Mouse (Mus musculus): ENCODE measurements around the gene Ccr2.
"Not testable (repeated sequence)": the region's sequence is repeated elsewhere in the genome, so short reads cannot be mapped to it uniquely, and the experiment has no call there.

The Ccr2 gene

GRCm38 (mm10) chr9:124121387-124122184 is 19.8 kb downstream of the Ccr2 start, which contains the start of gene Ccr5:
Gene Ccr5 (plus strand): TSS chr9:124121543.
- no peak for DNase-seq

- DNase-seq, result no peak
These were observed 23.8 kb downstream of the Ccr2 start for GRCm38 (mm10) chr9:124125576-124125975.

DNA sequence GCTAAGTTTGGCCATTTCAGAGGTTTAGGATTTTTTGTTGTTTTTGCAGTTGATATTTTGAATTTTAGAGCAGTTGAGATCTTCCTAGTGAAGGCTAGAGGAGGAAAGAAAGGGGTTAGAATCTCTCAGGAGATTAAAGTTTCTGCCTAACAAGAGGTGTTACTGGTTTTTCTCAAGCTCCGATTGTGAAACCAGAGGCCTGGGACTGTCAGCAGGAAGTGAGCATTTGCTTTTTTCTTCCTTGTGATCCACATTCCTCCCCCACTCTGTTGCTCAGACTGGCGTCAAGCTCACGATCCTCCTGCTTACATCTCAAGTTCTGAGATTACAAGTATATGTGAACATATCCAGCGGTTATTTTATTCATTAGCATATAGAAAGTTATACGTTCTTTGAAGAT is 24.6 kb downstream of the Ccr2 start:
- no peak for DNase-seq

DNA sequence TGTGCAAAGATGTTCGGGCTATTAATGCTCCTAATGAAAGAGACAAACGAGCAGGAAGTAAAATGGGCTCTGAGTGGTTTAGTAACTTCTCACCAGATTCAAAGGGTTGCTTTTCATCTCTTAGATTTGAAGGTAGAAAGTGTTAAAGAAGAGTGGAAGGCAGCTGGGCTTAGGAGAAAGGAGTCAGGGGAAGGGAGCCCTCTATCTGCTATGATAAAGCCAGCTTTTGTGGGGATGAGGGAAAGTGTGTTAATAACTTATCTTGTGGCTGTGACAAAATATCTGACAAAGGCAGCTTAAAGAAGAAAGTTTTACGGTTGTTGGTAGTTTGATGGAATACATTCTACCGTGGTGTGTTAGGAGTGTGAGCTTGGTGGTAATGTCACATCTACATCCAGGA is 25.7 kb downstream of the Ccr2 start:
- DNase-seq, result no peak

- no peak for DNase-seq
These were observed 26.6 kb downstream of the Ccr2 start for GRCm38 (mm10) chr9:124128379-124128778.

GRCm38 (mm10) chr9:124132899-124133298 is 31.1 kb downstream of the Ccr2 start:
- not testable (repeated sequence) for DNase-seq

DNA sequence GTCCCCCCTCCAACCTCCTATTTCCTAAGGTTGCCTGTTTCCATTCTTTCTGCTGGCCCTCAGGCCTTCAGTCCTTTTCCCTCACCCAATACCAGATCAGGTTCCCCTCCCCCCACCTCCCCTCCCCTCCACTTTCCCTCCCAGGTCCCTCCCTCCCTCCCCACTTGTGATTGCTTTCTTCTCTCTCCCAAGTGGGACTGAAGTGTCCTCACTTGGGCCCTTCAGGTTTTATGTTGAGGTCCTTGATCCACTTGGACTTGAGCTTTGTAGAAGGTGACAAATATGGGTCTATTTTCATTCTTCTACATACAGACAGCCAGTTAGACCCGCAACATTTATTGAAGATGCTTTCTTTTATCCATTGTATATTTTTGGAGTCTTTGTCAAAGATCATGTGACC is 33.2 kb downstream of the Ccr2 start:
- not testable (repeated sequence) for DNase-seq

DNA sequence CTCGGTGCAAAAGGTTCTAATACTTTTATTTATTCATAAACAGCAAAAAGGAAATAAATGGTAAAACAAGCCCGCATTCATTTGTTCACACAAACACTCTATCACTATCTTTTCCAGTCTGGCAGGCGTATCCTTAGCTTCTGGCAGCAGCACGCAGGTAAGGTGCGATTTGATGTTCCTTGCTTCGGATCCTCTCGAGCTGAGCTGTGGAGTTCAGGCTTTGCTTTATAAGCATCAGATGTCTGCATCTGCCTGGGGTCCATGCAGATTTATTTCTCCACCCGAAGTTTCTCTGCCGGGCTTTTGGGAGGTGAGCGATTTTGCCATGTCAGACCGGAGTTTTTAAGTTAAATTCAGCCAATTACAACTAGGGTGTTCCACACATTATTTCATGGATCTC is 35.9 kb downstream of the Ccr2 start:
- DNase-seq, result no peak

- no peak for DNase-seq
These were observed 36.5 kb downstream of the Ccr2 start for GRCm38 (mm10) chr9:124138055-124138775.

DNA sequence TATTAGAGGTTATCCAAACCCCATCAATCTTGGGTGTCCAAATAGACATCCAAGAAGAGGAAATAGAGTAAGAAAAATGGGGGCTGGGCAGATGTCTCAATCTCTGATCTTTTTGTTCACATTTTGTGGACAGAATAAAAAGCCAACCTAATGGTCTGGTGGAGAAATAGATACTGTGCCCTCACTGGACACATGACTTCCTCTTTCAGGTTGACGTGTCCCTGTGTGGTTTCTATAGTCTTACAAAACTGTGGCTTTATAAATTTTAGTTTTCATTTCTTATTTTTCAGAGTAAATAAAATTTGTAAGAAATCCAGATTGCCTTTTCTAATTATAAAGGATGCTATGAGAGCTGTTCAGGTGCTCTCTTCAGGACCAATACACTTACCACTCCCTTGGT is 41.9 kb downstream of the Ccr2 start:
- no peak for DNase-seq

DNA sequence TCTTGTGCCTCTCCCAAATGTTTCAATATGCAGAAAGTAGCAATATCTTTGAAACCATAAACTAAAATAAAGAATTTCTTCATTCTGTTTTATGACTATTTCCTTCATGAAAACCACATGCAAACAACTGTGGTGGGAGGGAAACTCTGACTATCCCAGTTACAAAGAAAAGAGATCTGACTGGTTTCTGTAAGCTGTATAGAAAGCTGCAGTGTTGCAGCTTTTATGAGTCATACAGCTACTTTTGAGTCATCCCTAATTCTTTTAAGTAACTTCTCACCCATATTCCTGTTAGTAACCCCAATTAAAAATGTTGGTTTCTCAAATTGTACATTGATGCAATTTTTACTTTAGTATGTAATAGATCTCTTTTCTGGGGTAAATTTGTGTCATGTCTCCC is 44.6 kb downstream of the Ccr2 start:
- DNase-seq, result no peak

All from right cerebral cortex, postnatal 14 days (tissue).